Mouse (Mus musculus) MEL-GATA-1-ER (cell line): ENCODE data around the gene Gm6377.

ENCODE experiments used
- DNase-seq: peaks from one replicate; pipeline ENCODE4 v3.0.0-alpha.2; 2012; ENCODE audit warnings: low read depth; ENCODE audit errors: extremely low read depth

The Gm6377 gene

DNA sequence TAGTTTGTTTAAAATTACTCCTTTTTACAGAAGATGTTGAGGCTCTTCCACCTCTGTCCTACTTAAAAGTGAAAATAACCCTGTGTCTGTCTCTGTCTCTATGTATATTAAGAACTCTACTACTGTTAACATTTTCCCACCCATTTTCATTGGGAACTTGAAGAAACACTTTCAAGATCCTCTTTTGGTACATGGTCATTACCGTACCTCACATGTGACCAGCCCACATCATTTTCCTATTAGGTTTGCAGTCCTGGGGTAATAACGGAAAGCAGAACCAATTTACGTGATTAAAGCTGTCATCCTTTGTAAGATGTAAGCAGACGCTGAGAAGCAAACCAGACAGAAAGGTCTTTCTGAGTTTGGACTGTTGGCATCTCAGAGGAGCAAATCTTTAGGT lies at the start of gene Gm6377:
Gm6377 (plus strand) TSS at position 289 of the 400 bp plus-strand sequence.
- DNase-seq, result no peak

DNA sequence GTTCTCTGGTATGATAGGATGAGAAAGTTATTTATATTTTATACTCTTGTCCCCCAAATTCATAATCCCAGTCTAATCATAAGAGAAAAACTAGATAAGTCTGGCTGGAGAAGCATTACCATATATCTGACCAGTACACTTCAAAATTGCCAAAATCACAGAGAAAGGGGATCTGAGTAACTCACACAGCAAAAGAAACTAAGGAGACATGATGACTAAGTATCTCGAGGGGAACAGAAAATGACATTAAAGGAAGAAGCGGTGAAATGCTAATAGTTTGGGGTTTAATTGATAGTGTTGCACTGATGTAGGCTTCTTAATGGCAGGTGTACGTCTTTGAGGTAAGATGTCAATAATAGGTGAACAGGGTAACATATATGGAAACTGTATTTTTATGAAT lies 49.4 kb upstream of the Gm6377 start:
- no peak for DNase-seq

DNA sequence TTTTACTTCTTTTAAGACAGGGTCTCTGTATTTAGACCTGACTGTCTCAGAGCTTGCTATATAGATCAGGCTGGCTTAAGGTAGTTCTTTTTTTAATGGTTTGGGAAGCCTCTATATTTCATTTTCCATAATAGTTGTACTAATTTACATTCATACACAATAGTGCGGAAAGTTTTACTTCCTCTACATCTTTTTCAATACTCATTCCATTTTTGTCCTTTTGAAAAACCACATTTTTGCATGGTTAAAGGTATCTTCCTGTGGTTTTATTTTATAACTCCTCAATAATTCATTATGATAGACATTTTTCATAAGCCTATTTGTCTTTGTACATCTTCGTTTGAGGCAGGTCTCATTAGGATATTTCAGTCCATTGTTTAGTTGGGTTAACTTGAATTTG lies 45.3 kb upstream of the Gm6377 start:
- DNase-seq, result no peak

DNA sequence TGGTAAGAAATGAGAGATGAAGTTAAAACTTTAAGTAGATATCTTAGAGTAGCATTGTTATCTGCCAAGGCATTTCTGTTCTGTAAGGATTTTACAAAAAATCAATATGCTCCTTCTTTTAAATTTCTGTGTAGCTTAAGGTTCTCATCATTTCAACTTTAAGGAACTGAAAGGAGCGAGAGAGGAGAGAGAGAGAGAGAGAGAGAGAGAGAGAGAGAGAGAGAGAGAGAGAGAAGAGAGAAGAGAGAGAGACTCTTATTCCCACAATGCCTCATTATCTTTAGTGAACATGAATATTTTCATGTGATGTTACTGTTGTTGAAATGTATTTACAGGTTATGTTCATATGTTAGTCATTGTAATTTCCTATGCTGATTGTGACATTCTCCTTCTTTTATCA lies 36.2 kb upstream of the Gm6377 start:
- DNase-seq, result no peak

DNA sequence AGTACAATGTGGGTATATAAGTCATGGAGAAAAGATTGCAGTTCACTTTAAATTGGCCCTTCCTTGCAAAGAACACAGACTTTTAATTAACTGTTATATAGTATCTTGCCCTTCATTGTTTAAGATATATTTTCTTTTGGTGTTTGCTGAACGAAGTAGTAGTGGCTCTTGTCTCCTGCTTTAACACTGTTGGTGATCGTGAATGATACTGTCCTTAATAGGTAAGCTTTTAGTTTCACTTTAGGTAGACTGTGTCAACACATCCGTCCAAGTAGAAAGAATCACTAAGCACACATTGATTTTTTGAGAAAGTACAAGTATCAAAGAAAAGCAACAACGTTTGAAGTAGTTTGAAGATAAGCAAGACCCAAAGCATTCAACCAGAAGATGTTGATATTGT lies 35.7 kb upstream of the Gm6377 start:
- no peak for DNase-seq

DNA sequence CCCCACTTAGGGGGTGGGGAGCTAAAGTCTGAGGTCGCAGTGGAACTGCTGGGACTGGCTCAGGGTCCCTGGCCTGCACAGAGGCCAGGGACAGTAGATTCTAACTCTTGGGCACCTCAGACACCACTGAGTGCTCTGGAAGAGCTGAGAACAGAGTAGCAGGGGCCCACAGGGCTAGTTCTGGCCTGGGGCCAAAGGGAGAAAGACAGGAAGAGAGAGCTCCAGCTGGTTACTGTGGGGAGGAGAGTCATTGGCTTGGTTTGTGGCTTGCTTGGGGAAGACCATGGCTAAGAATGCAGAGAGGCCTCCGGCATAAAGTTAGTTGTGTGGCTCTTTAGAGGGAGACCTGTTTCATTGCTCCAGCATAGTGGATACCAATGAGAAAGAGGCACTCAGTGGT lies 21.5 kb upstream of the Gm6377 start:
- DNase-seq, result no peak

DNA sequence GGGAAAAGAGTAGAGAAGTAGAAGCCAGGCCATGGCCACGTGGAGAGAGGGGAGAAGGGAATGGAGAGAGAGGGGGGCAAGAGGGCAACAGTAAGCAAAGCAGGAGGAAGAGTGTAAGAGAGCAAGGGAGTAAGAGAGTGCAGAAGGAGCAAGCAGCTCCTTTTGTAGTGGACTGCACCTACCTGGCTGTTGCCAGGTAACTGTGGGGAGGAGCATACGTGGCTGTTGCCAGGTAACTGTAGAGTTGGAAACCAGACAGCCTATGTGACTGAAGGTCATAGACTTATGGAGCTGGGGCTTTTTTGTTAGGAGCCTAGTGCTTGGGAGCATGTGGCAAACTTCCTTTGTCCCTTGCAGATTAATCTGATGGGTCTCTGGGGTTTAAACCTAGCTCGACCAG lies 21.1 kb upstream of the Gm6377 start:
- no peak for DNase-seq

DNA sequence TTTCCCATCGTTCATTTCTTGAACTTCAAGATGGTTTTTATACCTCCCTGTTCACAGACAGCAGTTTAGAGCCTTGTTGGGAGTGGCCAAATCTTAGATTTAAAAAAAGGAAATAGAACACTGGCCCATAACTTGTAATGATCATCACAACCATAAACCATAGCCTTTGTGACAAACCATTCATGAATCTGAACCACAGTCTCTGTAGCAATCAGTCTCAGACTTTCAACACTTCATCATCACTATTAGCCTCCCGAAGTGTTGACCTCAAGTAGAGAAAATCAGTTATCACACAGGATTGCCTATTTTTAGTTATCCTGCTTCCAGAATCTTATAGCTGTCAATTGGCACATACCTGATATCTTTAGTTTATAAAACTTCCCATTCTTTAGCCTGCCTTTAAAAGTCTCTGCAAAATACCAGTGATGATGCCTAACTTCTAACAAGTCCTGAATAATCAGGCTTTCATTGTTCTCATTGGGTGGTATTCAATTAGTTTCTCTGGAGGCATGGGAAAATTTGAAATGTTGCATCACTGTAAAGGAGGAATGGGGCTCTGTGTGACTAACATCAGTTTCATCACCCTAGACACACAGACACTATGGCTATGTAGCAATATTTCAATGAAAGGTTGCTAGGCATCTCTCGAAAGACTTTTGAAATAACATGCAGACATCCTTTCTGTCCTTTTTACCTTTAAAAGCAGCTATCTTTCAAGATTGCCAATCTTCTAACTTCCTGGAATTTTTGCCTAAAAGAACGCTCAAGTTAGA lies 11.7 kb upstream of the Gm6377 start:
- no peak for DNase-seq

DNA sequence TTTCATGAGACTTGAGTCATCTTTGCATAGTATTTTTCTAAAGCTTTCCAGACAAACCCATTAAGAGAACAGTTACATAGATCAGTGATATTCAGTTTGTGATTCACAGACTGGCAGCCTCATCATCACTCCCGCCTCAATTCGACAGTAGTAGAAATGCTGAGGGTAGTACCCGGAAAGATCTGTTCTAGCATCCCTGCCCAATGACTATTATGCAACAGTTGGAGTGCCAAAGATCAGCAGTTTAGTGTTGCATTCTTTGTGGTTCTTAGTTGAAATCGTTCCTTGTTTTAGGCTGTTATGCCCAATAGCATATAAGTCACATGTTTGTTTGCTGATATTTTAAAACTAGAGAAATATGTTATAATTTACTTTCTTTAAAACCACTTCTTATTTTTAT lies 6.9 kb upstream of the Gm6377 start:
- no peak for DNase-seq

DNA sequence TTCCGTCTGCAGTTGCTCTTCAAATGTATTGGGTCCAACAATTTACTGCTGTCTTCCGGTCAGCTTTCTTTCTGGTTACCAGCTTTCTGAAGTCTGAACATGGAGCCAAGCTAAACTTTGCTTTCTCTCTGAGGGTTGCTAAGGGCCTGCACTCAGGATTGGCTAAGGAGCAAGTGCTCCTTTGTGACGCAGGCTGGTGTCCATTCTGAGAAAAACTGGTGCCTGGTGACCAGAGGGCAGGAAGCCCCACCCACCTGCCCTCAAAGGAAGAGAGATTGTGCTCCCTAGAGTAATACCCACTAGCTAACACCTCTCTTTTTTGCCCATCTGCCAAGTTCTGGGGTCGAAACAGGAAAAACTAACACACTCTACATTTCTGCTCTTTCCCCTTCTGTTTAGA lies 5.6 kb upstream of the Gm6377 start:
- DNase-seq, result no peak

DNA sequence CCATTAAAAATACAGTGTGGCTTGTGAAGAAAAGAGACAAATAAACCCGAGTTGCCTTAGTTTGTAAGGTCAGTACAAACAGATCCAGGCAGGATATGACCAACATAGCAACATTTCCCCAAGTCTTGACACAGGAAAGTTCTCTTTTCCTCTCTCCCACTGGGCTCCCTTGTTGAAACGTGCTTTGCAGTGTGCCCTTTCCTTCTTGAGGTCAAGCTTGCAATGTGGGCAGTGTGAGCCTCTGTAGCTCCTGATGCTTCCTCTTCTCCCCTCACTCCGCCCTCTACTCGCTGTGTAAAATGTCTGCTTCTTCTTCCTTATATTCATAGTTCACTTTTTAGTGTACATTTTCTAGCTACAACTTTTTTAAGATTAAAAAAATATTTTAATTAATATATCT lies 5.1 kb upstream of the Gm6377 start:
- DNase-seq, result no peak

DNA sequence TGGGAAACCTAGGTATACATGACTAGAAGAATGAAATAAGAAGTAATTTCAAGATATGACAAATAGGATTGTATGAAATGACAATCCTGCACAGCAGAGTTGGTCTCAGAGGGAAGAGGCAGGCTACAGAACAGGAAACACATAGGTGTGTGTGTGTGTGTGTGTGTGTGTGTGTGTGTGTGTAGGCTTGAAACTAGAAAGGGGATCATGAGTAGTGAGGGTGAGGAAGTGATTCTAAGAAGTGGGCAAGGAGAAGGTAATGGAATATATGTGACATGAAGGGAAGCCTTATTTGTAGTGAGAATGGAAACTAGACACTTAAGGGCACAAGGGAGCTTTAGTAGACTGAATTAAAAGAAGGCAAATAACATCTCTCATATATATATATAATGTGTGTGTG lies 11.3 kb downstream of the Gm6377 start:
- DNase-seq, result no peak

DNA sequence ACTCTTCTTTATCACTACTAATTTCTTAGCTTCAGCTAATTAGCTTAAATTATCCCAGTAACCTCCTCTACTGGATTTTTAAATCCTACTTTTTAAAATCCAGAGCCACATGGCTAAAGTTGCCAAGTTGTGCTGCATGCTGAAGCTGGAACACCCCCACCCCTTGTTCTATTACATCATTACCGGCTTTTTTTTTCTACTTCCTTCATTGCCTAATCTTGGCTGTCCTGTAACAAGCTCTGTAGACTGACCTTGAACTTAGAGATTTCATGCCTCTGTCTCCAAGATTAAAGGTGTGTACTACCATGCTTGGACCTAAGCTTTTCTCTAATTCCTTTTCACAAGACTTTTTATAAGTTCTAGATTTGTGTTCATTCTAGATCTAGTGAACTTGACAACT lies 32.2 kb downstream of the Gm6377 start:
- DNase-seq, result no peak

DNA sequence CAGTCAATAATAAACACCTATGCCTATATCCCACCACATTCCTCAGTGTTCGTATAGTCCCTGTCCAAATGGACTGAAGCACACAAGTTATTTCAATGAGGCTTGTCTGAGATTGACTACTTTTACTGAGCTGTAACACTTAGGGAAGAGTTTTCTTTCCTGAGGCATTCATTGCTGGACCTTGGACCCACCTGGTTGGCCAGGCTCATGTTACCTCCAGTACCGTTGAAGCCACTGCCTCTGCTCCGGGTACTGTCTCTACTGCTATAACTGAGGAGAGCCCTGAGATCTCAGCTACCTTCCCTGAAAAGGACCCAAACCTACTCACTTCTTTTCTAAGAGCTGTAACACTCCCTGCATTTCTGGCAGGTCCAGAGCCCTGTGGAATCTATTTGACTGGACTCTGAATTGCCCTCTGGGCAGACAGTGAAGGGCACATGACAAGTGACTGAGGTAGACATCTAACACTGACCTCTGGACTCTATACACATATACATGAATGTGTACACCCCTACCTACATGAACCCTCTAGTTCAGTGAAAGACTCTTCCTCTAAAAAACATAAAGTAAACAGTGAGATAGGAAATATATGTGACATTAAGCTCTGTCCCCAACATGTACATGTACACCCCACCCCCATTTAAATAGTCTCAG lies 39.0 kb downstream of the Gm6377 start:
- DNase-seq, result no peak

DNA sequence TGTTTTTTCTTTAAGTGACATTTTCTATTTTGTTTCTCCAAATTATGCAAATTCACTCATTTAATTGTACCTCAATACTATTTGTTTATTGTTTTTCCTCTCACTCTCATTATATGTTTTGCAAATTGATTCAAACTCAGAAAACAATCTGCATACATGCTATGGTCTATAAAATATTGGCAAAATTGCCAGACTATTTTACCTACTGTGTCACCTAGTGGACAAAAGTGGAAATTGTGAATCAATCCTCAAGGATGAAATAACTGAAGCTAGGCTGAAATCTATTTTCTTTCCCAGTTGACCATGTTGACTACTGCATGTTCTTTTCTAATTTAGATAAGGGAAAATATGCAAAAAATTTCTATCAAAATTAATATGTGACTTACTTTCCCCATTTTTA lies 41.6 kb downstream of the Gm6377 start:
- DNase-seq, result peak; percentile 2
